Mouse (Mus musculus): ENCODE data around the gene LTO1. TPM values are rescaled to one million over a fixed set of nuclear protein-coding genes. Genes with fewer than 3 reads are reported as not detected.

The LTO1 gene
- polyA plus RNA-seq, 1 experiment from 2014 or later, result 29.5 TPM

- no peak overlapping the region for H3K9ac ChIP-seq
Measured at GRCm38 (mm10) chr7:144911121-144911520, 3.8 kb upstream of the LTO1 start.

GRCm38 (mm10) chr7:144912897-144913296, 2.0 kb upstream of the LTO1 start:
- no peak for ATAC-seq (ENCODE audit: insufficient number of reproducible peaks, low FRiP score, low TSS enrichment, low read depth)
- 83% methylated on average over 4 of the region's 4 CpGs for WGBS
- H3K27ac ChIP-seq (replicated peaks), result no peak overlapping the region
- H3K9me3 ChIP-seq (replicated peaks), result no peaks in the 10 kb centered on the region
- no peak overlapping the region for H3K9ac ChIP-seq
- 0 out of 2 replicates have a peak, but pooled peaks cover 8% of the 10 kb centered on the region for H3K36me3 ChIP-seq
- H3K27me3 ChIP-seq, result peaks cover 7% of the 10 kb centered on the region
- peaks cover 12% of the 10 kb centered on the region for H3K4me1 ChIP-seq
- no peak overlapping the region for H3K4me2 ChIP-seq (replicated peaks)
- H3K4me3 ChIP-seq (replicated peaks), result no peak overlapping the region

More at GRCm38 (mm10) chr7:144911121-144911520, 3.8 kb upstream of the LTO1 start:
- no peaks in the 10 kb centered on the region for H3K9me3 ChIP-seq (replicated peaks)
- H3K36me3 ChIP-seq, result no peaks in the 10 kb centered on the region
- no peak overlapping the region for H3K27ac ChIP-seq (replicated peaks)
- ATAC-seq (ENCODE audit: insufficient number of reproducible peaks, low FRiP score, low TSS enrichment, low read depth), result no peak
- H3K27me3 ChIP-seq, result peaks cover 13% of the 10 kb centered on the region
- H3K4me1 ChIP-seq, result peaks cover 8% of the 10 kb centered on the region
- H3K4me3 ChIP-seq (replicated peaks), result no peak overlapping the region
- no peak overlapping the region for H3K4me2 ChIP-seq (replicated peaks)
- 74% methylated on average over 1 of the region's 1 CpGs for WGBS

GRCm38 (mm10) chr7:144914296-144914947, 478 bp upstream of the LTO1 start:
- Histone ChIP-seq H3K9me3 (replicated peaks) (no peaks in the 10 kb centered on the region), H3K4me1 (peaks cover 12% of the 10 kb centered on the region), H3K9ac (peak overlapping the region; percentile 4; the same call in 1 of the 2 replicates), H3K36me3 (peaks cover 21% of the 10 kb centered on the region), H3K4me2 (replicated peaks) (peak overlapping the region; percentile 94), H3K4me3 (replicated peaks) (peak overlapping the region; percentile 68), H3K27me3 (no peaks in the 10 kb centered on the region; the same call in 1 of the 2 replicates), H3K27ac (replicated peaks) (peak overlapping the region; percentile 74)
- 9% methylated on average over 17 of the region's 17 CpGs for WGBS
- ATAC-seq (ENCODE audit: insufficient number of reproducible peaks, low FRiP score, low TSS enrichment, low read depth), result peak; percentile 86

GRCm38 (mm10) chr7:144918823-144919222, 3.9 kb downstream of the LTO1 start:
- no peak overlapping the region for H3K27ac ChIP-seq (replicated peaks)
- 73% methylated on average over 1 of the region's 1 CpGs for WGBS

GRCm38 (mm10) chr7:144927591-144927990, 12.7 kb downstream of the LTO1 start:
- no peak for ATAC-seq (ENCODE audit: insufficient number of reproducible peaks, low FRiP score, low TSS enrichment, low read depth)
- Histone ChIP-seq H3K9me3 (replicated peaks) (no peaks in the 10 kb centered on the region), H3K27me3 (no peaks in the 10 kb centered on the region), H3K27ac (replicated peaks) (no peak overlapping the region), H3K36me3 (peaks cover 26% of the 10 kb centered on the region), H3K4me2 (replicated peaks) (no peak overlapping the region), H3K4me3 (replicated peaks) (no peak overlapping the region), H3K4me1 (no peaks in the 10 kb centered on the region), H3K9ac (no peak overlapping the region)
- WGBS, result 83% methylated on average over 2 of the region's 2 CpGs

More at GRCm38 (mm10) chr7:144918823-144919222, 3.9 kb downstream of the LTO1 start:
- H3K36me3 ChIP-seq, result peaks cover 41% of the 10 kb centered on the region
- no peak overlapping the region for H3K4me2 ChIP-seq (replicated peaks)
- H3K27me3 ChIP-seq, result no peaks in the 10 kb centered on the region
- H3K4me3 ChIP-seq (replicated peaks), result no peak overlapping the region
- no peak for ATAC-seq (ENCODE audit: insufficient number of reproducible peaks, low FRiP score, low TSS enrichment, low read depth)
- peaks cover 12% of the 10 kb centered on the region for H3K4me1 ChIP-seq
- H3K9me3 ChIP-seq (replicated peaks), result no peaks in the 10 kb centered on the region
- no peak overlapping the region for H3K9ac ChIP-seq

GRCm38 (mm10) chr7:144928009-144928888, 13.3 kb downstream of the LTO1 start:
- 62% methylated on average over 4 of the region's 4 CpGs for WGBS
- H3K36me3 ChIP-seq, result peaks cover 32% of the 10 kb centered on the region
- H3K4me3 ChIP-seq (replicated peaks), result no peak overlapping the region
- H3K27me3 ChIP-seq, result no peaks in the 10 kb centered on the region
- no peak overlapping the region for H3K27ac ChIP-seq (replicated peaks)
- H3K9ac ChIP-seq, result no peak overlapping the region
- H3K4me1 ChIP-seq, result no peaks in the 10 kb centered on the region
- H3K4me2 ChIP-seq (replicated peaks), result no peak overlapping the region
- no peaks in the 10 kb centered on the region for H3K9me3 ChIP-seq (replicated peaks)
- no peak for ATAC-seq (ENCODE audit: insufficient number of reproducible peaks, low FRiP score, low TSS enrichment, low read depth)

- Histone ChIP-seq H3K27ac (replicated peaks) (no peak overlapping the region), H3K27me3 (no peaks in the 10 kb centered on the region), H3K4me1 (no peaks in the 10 kb centered on the region), H3K4me3 (replicated peaks) (no peak overlapping the region), H3K9ac (no peak overlapping the region), H3K36me3 (peaks cover 38% of the 10 kb centered on the region), H3K9me3 (replicated peaks) (no peaks in the 10 kb centered on the region), H3K4me2 (replicated peaks) (no peak overlapping the region)
- no peak for ATAC-seq (ENCODE audit: insufficient number of reproducible peaks, low FRiP score, low TSS enrichment, low read depth)
- WGBS, result 78% methylated on average over 6 of the region's 6 CpGs
Measured at GRCm38 (mm10) chr7:144928889-144929210, 13.9 kb downstream of the LTO1 start.

GRCm38 (mm10) chr7:144929506-144929905, 14.6 kb downstream of the LTO1 start:
- Histone ChIP-seq H3K4me2 (replicated peaks) (no peak overlapping the region), H3K4me1 (no peaks in the 10 kb centered on the region), H3K9ac (no peak overlapping the region), H3K9me3 (replicated peaks) (no peaks in the 10 kb centered on the region), H3K4me3 (replicated peaks) (no peak overlapping the region), H3K27ac (replicated peaks) (no peak overlapping the region), H3K36me3 (peaks cover 38% of the 10 kb centered on the region), H3K27me3 (no peaks in the 10 kb centered on the region)
- 80% methylated on average over 8 of the region's 8 CpGs for WGBS
- ATAC-seq (ENCODE audit: insufficient number of reproducible peaks, low FRiP score, low TSS enrichment, low read depth), result no peak

GRCm38 (mm10) chr7:144929931-144930330, 15.0 kb downstream of the LTO1 start:
- Histone ChIP-seq H3K9ac (no peak overlapping the region), H3K4me1 (no peaks in the 10 kb centered on the region), H3K4me2 (replicated peaks) (no peak overlapping the region), H3K4me3 (replicated peaks) (no peak overlapping the region), H3K27ac (replicated peaks) (no peak overlapping the region), H3K27me3 (no peaks in the 10 kb centered on the region), H3K9me3 (replicated peaks) (no peaks in the 10 kb centered on the region), H3K36me3 (peaks cover 40% of the 10 kb centered on the region)
- WGBS, result 61% methylated on average over 5 of the region's 5 CpGs
- no peak for ATAC-seq (ENCODE audit: insufficient number of reproducible peaks, low FRiP score, low TSS enrichment, low read depth)

GRCm38 (mm10) chr7:144931778-144932177, 16.9 kb downstream of the LTO1 start:
- no peak overlapping the region for H3K4me2 ChIP-seq (replicated peaks)
- no peaks in the 10 kb centered on the region for H3K9me3 ChIP-seq (replicated peaks)
- 19% methylated on average over 3 of the region's 3 CpGs for WGBS
- H3K36me3 ChIP-seq, result peaks cover 54% of the 10 kb centered on the region
- peaks cover 8% of the 10 kb centered on the region for H3K4me1 ChIP-seq
- no peak overlapping the region for H3K4me3 ChIP-seq (replicated peaks)
- ATAC-seq (ENCODE audit: insufficient number of reproducible peaks, low FRiP score, low TSS enrichment, low read depth), result no peak
- H3K27me3 ChIP-seq, result no peaks in the 10 kb centered on the region
- no peak overlapping the region for H3K9ac ChIP-seq
- no peak overlapping the region for H3K27ac ChIP-seq (replicated peaks)

GRCm38 (mm10) chr7:144932389-144932937, 17.6 kb downstream of the LTO1 start:
- Histone ChIP-seq H3K27me3 (no peaks in the 10 kb centered on the region), H3K4me3 (replicated peaks) (no peak overlapping the region), H3K9ac (no peak overlapping the region), H3K4me2 (replicated peaks) (no peak overlapping the region), H3K27ac (replicated peaks) (no peak overlapping the region), H3K4me1 (peaks cover 13% of the 10 kb centered on the region), H3K9me3 (replicated peaks) (no peaks in the 10 kb centered on the region), H3K36me3 (peaks cover 56% of the 10 kb centered on the region)
- no peak for ATAC-seq (ENCODE audit: insufficient number of reproducible peaks, low FRiP score, low TSS enrichment, low read depth)
- WGBS, result 69% methylated on average over 18 of the region's 18 CpGs

Measured in embryonic facial prominence, embryonic 15.5 days (tissue).